Mouse (Mus musculus): ENCODE data around the gene Ndufa10. TPM values are rescaled to one million over a fixed set of nuclear protein-coding genes. Genes with fewer than 3 reads are reported as not detected.

Gene Ndufa10
- polyA plus RNA-seq, 1 experiment from 2014 or later, result 404 TPM

- DNase-seq (ENCODE audit: low spot score), result no peak
- Histone ChIP-seq H3K27me3 (ENCODE audit: insufficient read depth, poor library complexity, severe bottlenecking) (no peaks in the 10 kb centered on the region), H3K4me3 (no peak overlapping the region), H3K4me1 (peaks cover 41% of the 10 kb centered on the region), H3K9me3 (no peaks in the 10 kb centered on the region), H3K27ac (peak overlapping the region; percentile 69), H3K36me3 (no peaks in the 10 kb centered on the region)
- WGBS, result 14% methylated on average over 7 of the region's 7 CpGs
These were observed 75.1 kb downstream of the Ndufa10 start for GRCm38 (mm10) chr1:92398601-92399000.

GRCm38 (mm10) chr1:92397511-92398051 is 76.1 kb downstream of the Ndufa10 start:
- WGBS, result 25% methylated on average over 12 of the region's 12 CpGs
- no peak for DNase-seq (ENCODE audit: low spot score)
- H3K27ac ChIP-seq, result peak overlapping the region; percentile 69
- H3K4me3 ChIP-seq, result no peak overlapping the region
- no peaks in the 10 kb centered on the region for H3K27me3 ChIP-seq (ENCODE audit: insufficient read depth, poor library complexity, severe bottlenecking)
- peaks cover 44% of the 10 kb centered on the region for H3K4me1 ChIP-seq
- no peaks in the 10 kb centered on the region for H3K36me3 ChIP-seq
- no peaks in the 10 kb centered on the region for H3K9me3 ChIP-seq

GRCm38 (mm10) chr1:92394279-92394678 is 79.4 kb downstream of the Ndufa10 start:
- Histone ChIP-seq H3K9me3 (no peaks in the 10 kb centered on the region), H3K27me3 (ENCODE audit: insufficient read depth, poor library complexity, severe bottlenecking) (no peaks in the 10 kb centered on the region), H3K36me3 (no peaks in the 10 kb centered on the region), H3K4me1 (peaks cover 47% of the 10 kb centered on the region), H3K4me3 (no peak overlapping the region), H3K27ac (no peak overlapping the region)
- DNase-seq (ENCODE audit: low spot score), result no peak
- 61% methylated on average over 3 of the region's 3 CpGs for WGBS

- H3K4me3 ChIP-seq, result no peak overlapping the region
- H3K27ac ChIP-seq, result no peak overlapping the region
- no peaks in the 10 kb centered on the region for H3K9me3 ChIP-seq
- no peaks in the 10 kb centered on the region for H3K36me3 ChIP-seq
- no peaks in the 10 kb centered on the region for H3K27me3 ChIP-seq (ENCODE audit: insufficient read depth, poor library complexity, severe bottlenecking)
- H3K4me1 ChIP-seq, result peaks cover 39% of the 10 kb centered on the region
- DNase-seq (ENCODE audit: low spot score), result no peak
- WGBS, result 63% methylated on average over 6 of the region's 6 CpGs
These were observed 80.5 kb downstream of the Ndufa10 start for GRCm38 (mm10) chr1:92393166-92393565.

Small RNA genes within 50 kb of the gene (microRNA-seq; reads per million reads assigned to microRNA genes)
- gene Mir6900, result 8.1 reads per million, percentile 23 among the genes with 10 or more reads in this experiment

Other genes starting within 250 kb of the Ndufa10 start
- not detected in 2 replicates for gene Olfr1416, start 11.3 kb upstream of the Ndufa10 start, polyA plus RNA-seq (2016; fragmentation: Nextera tagmentation; extraction: Ambion mirVana)
- not detected in 2 replicates for gene Olfr1415, start 22.2 kb upstream of the Ndufa10 start, polyA plus RNA-seq (2016; fragmentation: Nextera tagmentation; extraction: Ambion mirVana)
- not detected in 2 replicates for gene Olfr1414, start 44.8 kb upstream of the Ndufa10 start, polyA plus RNA-seq (2016; fragmentation: Nextera tagmentation; extraction: Ambion mirVana)
- gene Olfr1413, start 97.5 kb upstream of the Ndufa10 start, polyA plus RNA-seq (2016; fragmentation: Nextera tagmentation; extraction: Ambion mirVana), result not detected in 2 replicates
- gene Olfr1412, start 111.9 kb upstream of the Ndufa10 start, polyA plus RNA-seq (2016; fragmentation: Nextera tagmentation; extraction: Ambion mirVana), result not detected in 2 replicates
- gene Olfr1411, start 120.6 kb upstream of the Ndufa10 start, polyA plus RNA-seq (2016; fragmentation: Nextera tagmentation; extraction: Ambion mirVana), result not detected in 2 replicates
- gene Olfr1410, start 131.9 kb upstream of the Ndufa10 start, polyA plus RNA-seq (2016; fragmentation: Nextera tagmentation; extraction: Ambion mirVana), result not detected in 2 replicates
- gene Olfr12, start 143.9 kb upstream of the Ndufa10 start, polyA plus RNA-seq (2016; fragmentation: Nextera tagmentation; extraction: Ambion mirVana), result not detected in 2 replicates
- gene Cops9, start 168.1 kb upstream of the Ndufa10 start, polyA plus RNA-seq (2016; fragmentation: Nextera tagmentation; extraction: Ambion mirVana), result 310 and 346 TPM in 2 replicates
- gene Otos, start 175.0 kb upstream of the Ndufa10 start, polyA plus RNA-seq (2016; fragmentation: Nextera tagmentation; extraction: Ambion mirVana), result 0.08 TPM in 1 of 2 replicates, not detected in the other

All from heart, embryonic 10.5 days (tissue).